Mouse (Mus musculus): ENCODE measurements at regions not wholly inside any gene's neighbourhood (a gene's known extent, or its start where the extent isn't known, plus 50 kb on each side); places are given as distances from the start of the nearest gene placed in this dataset.

- no peak for DNase-seq (ENCODE audit: low read depth, low spot score)
- Histone ChIP-seq H3K27me3 (ENCODE audit: control insufficient read depth in 1 of 2, insufficient read depth in 2 of 2, low read length in 2 of 2) (no peaks in the 10 kb centered on the region), H3K4me1 (ENCODE audit: control insufficient read depth in 1 of 2, insufficient read depth in 2 of 2, low read length in 2 of 2) (no peaks in the 10 kb centered on the region), H3K4me3 (ENCODE audit: control insufficient read depth in 1 of 2, insufficient read depth in 1 of 2, low read depth in 2 of 2, low read length in 2 of 2) (no peak overlapping the region), H3K79me2 (ENCODE audit: control insufficient read depth, insufficient read depth, low read length, poor library complexity) (no peaks in the 10 kb centered on the region), H3K9me3 (replicated peaks; ENCODE audit: insufficient read depth, low read length) (no peaks in the 10 kb centered on the region), H3K36me3 (ENCODE audit: control insufficient read depth in 1 of 2, insufficient read depth in 2 of 2, low read length in 2 of 2) (no peaks in the 10 kb centered on the region), H3K27ac (ENCODE audit: control insufficient read depth, low read depth, low read length) (no peak overlapping the region), H3K9ac (ENCODE audit: control insufficient read depth, low read depth, low read length, poor library complexity, severe bottlenecking) (no peak overlapping the region)
- TF ChIP-seq POLR2AphosphoS5 (IDR thresholded peaks at IDR 0.05; ENCODE audit: borderline replicate concordance, low read depth, low read length): no peak
Measured at GRCm38 (mm10) chr15:31973889-31974288, 203.2 kb upstream of the Tas2r119 start.

GRCm38 (mm10) chr15:31976461-31976860 is 200.6 kb upstream of the Tas2r119 start:
- H3K4me1 ChIP-seq (ENCODE audit: control insufficient read depth in 1 of 2, insufficient read depth in 2 of 2, low read length in 2 of 2): no peaks in the 10 kb centered on the region
- DNase-seq (ENCODE audit: low read depth, low spot score): no peak
- no peak overlapping the region for H3K4me3 ChIP-seq (ENCODE audit: control insufficient read depth in 1 of 2, insufficient read depth in 1 of 2, low read depth in 2 of 2, low read length in 2 of 2)
- H3K79me2 ChIP-seq (ENCODE audit: control insufficient read depth, insufficient read depth, low read length, poor library complexity): no peaks in the 10 kb centered on the region
- no peaks in the 10 kb centered on the region for H3K36me3 ChIP-seq (ENCODE audit: control insufficient read depth in 1 of 2, insufficient read depth in 2 of 2, low read length in 2 of 2)
- TF ChIP-seq BHLHE40 (IDR thresholded peaks at IDR 0.05; ENCODE audit: borderline replicate concordance, low read depth, low read length): no peak
- no peak for TF ChIP-seq HCFC1 (IDR thresholded peaks at IDR 0.05; ENCODE audit: low read depth, low read length)
- no peak for TF ChIP-seq ETS1 (IDR thresholded peaks at IDR 0.05; ENCODE audit: low read depth, low read length)
- TF ChIP-seq ELF1 (IDR thresholded peaks at IDR 0.05; ENCODE audit: low read depth, low read length): no peak
- no peak overlapping the region for H3K27ac ChIP-seq (ENCODE audit: control insufficient read depth, low read depth, low read length)
- H3K9me3 ChIP-seq (replicated peaks; ENCODE audit: insufficient read depth, low read length): no peaks in the 10 kb centered on the region
- H3K9ac ChIP-seq (ENCODE audit: control insufficient read depth, low read depth, low read length, poor library complexity, severe bottlenecking): no peak overlapping the region
- H3K27me3 ChIP-seq (ENCODE audit: control insufficient read depth in 1 of 2, insufficient read depth in 2 of 2, low read length in 2 of 2): no peaks in the 10 kb centered on the region

- Histone ChIP-seq H3K9ac (ENCODE audit: control insufficient read depth, low read depth, low read length, poor library complexity, severe bottlenecking) (no peak overlapping the region), H3K27me3 (ENCODE audit: control insufficient read depth in 1 of 2, insufficient read depth in 2 of 2, low read length in 2 of 2) (no peaks in the 10 kb centered on the region), H3K4me3 (ENCODE audit: control insufficient read depth in 1 of 2, insufficient read depth in 1 of 2, low read depth in 2 of 2, low read length in 2 of 2) (no peak overlapping the region), H3K36me3 (ENCODE audit: control insufficient read depth in 1 of 2, insufficient read depth in 2 of 2, low read length in 2 of 2) (no peaks in the 10 kb centered on the region), H3K9me3 (replicated peaks; ENCODE audit: insufficient read depth, low read length) (no peaks in the 10 kb centered on the region), H3K4me1 (ENCODE audit: control insufficient read depth in 1 of 2, insufficient read depth in 2 of 2, low read length in 2 of 2) (no peaks in the 10 kb centered on the region), H3K79me2 (ENCODE audit: control insufficient read depth, insufficient read depth, low read length, poor library complexity) (no peaks in the 10 kb centered on the region), H3K27ac (ENCODE audit: control insufficient read depth, low read depth, low read length) (no peak overlapping the region)
- TF ChIP-seq GATA1 (IDR thresholded peaks at IDR 0.05; ENCODE audit: low read depth, low read length) (no peak), MAFK (IDR thresholded peaks at IDR 0.05; ENCODE audit: borderline replicate concordance, low read depth, low read length) (no peak), USF2 (IDR thresholded peaks at IDR 0.05; ENCODE audit: borderline replicate concordance in 1 of 2, insufficient read depth in 1 of 2, low read depth in 1 of 2, low read length in 2 of 2) (no peak), MAX (IDR thresholded peaks at IDR 0.05; ENCODE audit: low read length) (no peak), TAL1 (IDR thresholded peaks at IDR 0.05; ENCODE audit: low read length) (no peak), EP300 (IDR thresholded peaks at IDR 0.05; ENCODE audit: low read depth in 1 of 2, low read length in 2 of 2) (no peak), ZNF384 (IDR thresholded peaks at IDR 0.05; ENCODE audit: low read depth, low read length) (no peak), BHLHE40 (IDR thresholded peaks at IDR 0.05; ENCODE audit: borderline replicate concordance, low read depth, low read length) (no peak), RCOR1 (IDR thresholded peaks at IDR 0.05; ENCODE audit: low read depth, low read length) (no peak), NELFE (IDR thresholded peaks at IDR 0.05; ENCODE audit: low read depth, low read length) (no peak), JUND (IDR thresholded peaks at IDR 0.05; ENCODE audit: low read depth, low read length) (no peak)
- DNase-seq (ENCODE audit: low read depth, low spot score): no peak
Measured at GRCm38 (mm10) chr15:31977563-31977962, 199.5 kb upstream of the Tas2r119 start.
